Mouse (Mus musculus) cerebellum, adult 11 months (tissue): ENCODE measurements at regions not wholly inside any gene's neighbourhood (a gene's known extent, or its start where the extent isn't known, plus 50 kb on each side); places are given as distances from the start of the nearest gene placed in this dataset.

Experiments used
- DNase-seq: peaks from one replicate; pipeline ENCODE4 v3.0.0; 2022

GRCm38 (mm10) chr2:74463407-74463806, 115.8 kb downstream of the Lnpk start:
- DNase-seq = no peak

GRCm38 (mm10) chr2:74461211-74461844, 117.9 kb downstream of the Lnpk start:
- DNase-seq = no peak

- DNase-seq = no peak
These were observed 124.8 kb downstream of the Lnpk start for GRCm38 (mm10) chr2:74454431-74454830.

GRCm38 (mm10) chr2:74452679-74453078, 126.6 kb downstream of the Lnpk start:
- DNase-seq = no peak

- DNase-seq = no peak
These were observed 127.7 kb downstream of the Lnpk start for GRCm38 (mm10) chr2:74451578-74451977.

- DNase-seq = no peak
These were observed 128.2 kb downstream of the Lnpk start for GRCm38 (mm10) chr2:74451038-74451437.

- DNase-seq = no peak
These were observed 129.0 kb downstream of the Lnpk start for GRCm38 (mm10) chr2:74450064-74450765.

- no peak for DNase-seq
These were observed 143.9 kb downstream of the Lnpk start for GRCm38 (mm10) chr2:74435184-74435911.

- no peak for DNase-seq
These were observed 152.5 kb downstream of the Lnpk start for GRCm38 (mm10) chr2:74426746-74427145.

- no peak for DNase-seq
These were observed 154.5 kb downstream of the Lnpk start for GRCm38 (mm10) chr2:74424726-74425125.

GRCm38 (mm10) chr2:74416097-74416496, 163.1 kb downstream of the Lnpk start:
- no peak for DNase-seq

- DNase-seq = no peak
These were observed 164.5 kb downstream of the Lnpk start for GRCm38 (mm10) chr2:74414721-74415120.

- DNase-seq = no peak
These were observed 169.3 kb downstream of the Lnpk start for GRCm38 (mm10) chr2:74409856-74410404.

GRCm38 (mm10) chr2:74404493-74404892, 174.7 kb downstream of the Lnpk start:
- DNase-seq = no peak

- DNase-seq = no peak
These were observed 188.2 kb downstream of the Lnpk start for GRCm38 (mm10) chr2:74391064-74391463.

GRCm38 (mm10) chr2:74388078-74388477, 191.2 kb downstream of the Lnpk start:
- DNase-seq = no peak

- DNase-seq = no peak
These were observed 194.3 kb downstream of the Lnpk start for GRCm38 (mm10) chr2:74384918-74385317.

- DNase-seq = no peak
These were observed 198.5 kb downstream of the Lnpk start for GRCm38 (mm10) chr2:74380574-74381287.

- no peak for DNase-seq
These were observed 200.5 kb downstream of the Lnpk start for GRCm38 (mm10) chr2:74378709-74379108.

GRCm38 (mm10) chr2:74373938-74374337, 205.3 kb downstream of the Lnpk start:
- no peak for DNase-seq

- no peak for DNase-seq
These were observed 206.2 kb downstream of the Lnpk start for GRCm38 (mm10) chr2:74373056-74373455.

- no peak for DNase-seq
These were observed 216.0 kb downstream of the Lnpk start for GRCm38 (mm10) chr2:74363255-74363654.

- DNase-seq = no peak
These were observed 224.6 kb downstream of the Lnpk start for GRCm38 (mm10) chr2:74354591-74354990.
